Mouse (Mus musculus) midbrain, embryonic 16.5 days (tissue): ENCODE measurements around the gene Dse. TPM values are rescaled to one million over a fixed set of nuclear protein-coding genes. Genes with fewer than 3 reads are reported as not detected.

ENCODE experiments used
- ATAC-seq: fragments of 200-750 bp; cut with Nextera tagmentation; 2 replicates; pipeline ENCODE4 v1.8.0; 2017; ENCODE audit warnings: moderate TSS enrichment
- H3K27ac ChIP-seq: fragments of 300-500 bp; sonication (generic); 2 replicates; pipeline ENCODE4 v1.5.1; 2014; ENCODE audit warnings: mild to moderate bottlenecking, low read length, mixed read lengths
- H3K27me3 ChIP-seq: fragments of 300-500 bp; sonication (generic); 2 replicates; pipeline ENCODE4 v1.6.1; 2014; ENCODE audit warnings: low read depth, low read length, mixed read lengths; ENCODE audit not compliant: control insufficient read depth, insufficient read depth
- H3K36me3 ChIP-seq: fragments of 300-500 bp; sonication (generic); 2 replicates; pipeline ENCODE4 v1.6.1; 2014; ENCODE audit warnings: mild to moderate bottlenecking, low read length, moderate library complexity, mixed read lengths; ENCODE audit not compliant: control insufficient read depth, insufficient read depth
- H3K4me1 ChIP-seq: fragments of 300-500 bp; sonication (generic); 2 replicates; pipeline ENCODE4 v1.6.1; 2014; ENCODE audit warnings: mild to moderate bottlenecking, low read length, mixed read lengths; ENCODE audit not compliant: control insufficient read depth, insufficient read depth
- H3K4me2 ChIP-seq: fragments of 300-500 bp; sonication (generic); 2 replicates; pipeline ENCODE4 v1.6.1; 2014; ENCODE audit warnings: mild to moderate bottlenecking, low read length, mixed read lengths
- H3K4me3 ChIP-seq: fragments of 300-500 bp; sonication (generic); 2 replicates; pipeline ENCODE4 v1.5.1; 2014; ENCODE audit warnings: low read depth, mild to moderate bottlenecking, low read length, moderate library complexity, mixed read lengths
- H3K9ac ChIP-seq: fragments of 300-500 bp; sonication (generic); 2 replicates; pipeline ENCODE4 v1.6.1; 2014; ENCODE audit warnings: low read depth, low read length, mixed read lengths
- H3K9me3 ChIP-seq: fragments of 300-500 bp; sonication (generic); replicated peaks from 2 replicates; pipeline ENCODE4 v1.6.1; 2014; ENCODE audit warnings: mild to moderate bottlenecking, low read length, mixed read lengths; ENCODE audit not compliant: control insufficient read depth, poor library complexity, severe bottlenecking
- WGBS: fragments of 180-500 bp; shearing (Covaris S2); extraction: QIAGEN DNeasy Blood & Tissue Kit; methylation state at CpG from one replicate; pipeline ENCODE4 v1.1.7; 2014; 5-methylcytosine and 5-hydroxymethylcytosine counted together
- polyA plus RNA-seq: library from polyadenylated mRNA; unstranded; fragments of >200 nt; fragmentation: Nextera tagmentation; extraction: Ambion mirVana; gene quantifications from 2 replicates; pipeline ENCODE4 v1.2.1, GENCODE M21; 2015

Gene Dse
- polyA plus RNA-seq, 1 experiment from 2014 or later, result 6.1 TPM

DNA sequence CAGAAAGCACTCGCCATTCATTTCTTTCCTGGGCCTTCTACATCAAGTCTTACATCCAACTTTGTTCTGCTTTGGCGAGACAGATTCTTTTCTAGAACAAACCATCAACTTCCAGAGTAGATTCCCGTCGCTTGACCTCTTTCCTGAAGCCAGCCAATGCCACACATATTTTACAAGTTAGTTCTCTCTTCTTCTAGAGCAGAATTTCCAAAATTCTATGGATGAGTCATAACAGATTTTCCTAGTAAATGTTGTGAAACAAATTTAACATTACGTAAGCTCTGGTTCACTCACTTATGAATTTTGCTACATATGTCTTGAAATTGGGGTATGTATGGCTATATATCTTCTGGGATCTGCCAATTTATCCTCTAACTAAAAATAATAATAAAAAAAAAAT lies 13.0 kb downstream of the Dse start:
- H3K4me2 ChIP-seq, result no peak overlapping the region
- H3K27ac ChIP-seq, result no peak overlapping the region
- no peak for ATAC-seq
- no peak overlapping the region for H3K9ac ChIP-seq
- no peaks in the 10 kb centered on the region for H3K9me3 ChIP-seq
- no peaks in the 10 kb centered on the region for H3K36me3 ChIP-seq
- WGBS, result 90% methylated on average over 5 of the region's 5 CpGs
- no peaks in the 10 kb centered on the region for H3K4me1 ChIP-seq
- H3K27me3 ChIP-seq, result no peaks in the 10 kb centered on the region
- no peak overlapping the region for H3K4me3 ChIP-seq

DNA sequence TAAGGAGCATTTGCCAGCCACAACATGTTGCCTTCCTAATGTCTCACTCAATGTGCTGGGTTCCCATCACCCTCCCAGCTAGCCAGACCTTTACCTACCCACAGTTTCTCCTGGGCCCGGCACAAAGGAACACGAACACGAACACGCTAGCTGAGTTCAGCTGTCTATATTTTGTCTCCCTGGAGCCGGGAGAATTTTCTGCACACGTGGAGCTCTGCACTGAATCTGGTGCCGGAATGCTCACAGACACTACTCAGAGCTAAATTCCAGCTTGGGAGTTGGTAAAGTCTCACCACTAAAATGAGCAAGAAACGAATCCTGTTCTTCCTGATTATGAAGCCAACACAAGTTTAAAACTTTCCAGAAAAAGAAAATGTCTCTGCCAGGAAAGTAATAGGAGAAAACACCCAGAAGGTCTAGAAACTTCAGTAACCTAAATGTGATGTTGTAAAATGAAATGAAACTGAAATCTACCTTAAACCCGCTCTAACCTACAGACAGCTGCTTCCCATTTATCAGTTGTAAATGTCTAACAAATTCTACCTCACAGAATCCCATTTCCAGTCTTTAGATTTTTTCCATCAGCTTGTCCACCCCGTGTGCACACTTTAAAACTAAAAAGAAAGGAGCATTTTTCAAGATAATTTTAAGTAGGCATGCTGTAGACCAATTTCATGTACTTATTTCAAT lies 20.8 kb downstream of the Dse start:
- no peak for ATAC-seq
- WGBS, result 88% methylated on average over 10 of the region's 10 CpGs
- H3K4me3 ChIP-seq, result no peak overlapping the region
- H3K9ac ChIP-seq, result no peak overlapping the region
- H3K36me3 ChIP-seq, result no peaks in the 10 kb centered on the region
- no peaks in the 10 kb centered on the region for H3K9me3 ChIP-seq
- H3K4me2 ChIP-seq, result no peak overlapping the region
- no peaks in the 10 kb centered on the region for H3K27me3 ChIP-seq
- H3K27ac ChIP-seq, result no peak overlapping the region
- no peaks in the 10 kb centered on the region for H3K4me1 ChIP-seq

DNA sequence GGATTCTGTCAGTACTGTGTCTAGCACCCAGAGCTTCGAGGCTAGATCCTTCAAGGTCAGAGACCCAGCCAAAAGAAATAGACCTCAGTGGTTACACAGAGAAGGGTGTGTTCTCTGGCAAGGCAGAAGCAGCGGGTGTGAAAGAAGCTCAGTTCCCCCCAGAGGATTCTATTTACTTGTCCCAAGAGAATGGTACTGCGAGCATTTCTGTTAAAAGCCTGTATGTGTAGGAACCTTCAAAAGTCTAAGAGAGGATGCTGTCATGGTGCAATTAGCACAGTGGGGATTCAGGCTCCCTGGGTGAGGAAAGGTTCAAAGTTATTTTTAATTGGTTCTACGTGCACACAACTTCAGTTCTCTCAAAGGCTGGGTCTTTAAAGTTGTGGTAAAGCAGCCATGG lies 22.0 kb downstream of the Dse start:
- Histone ChIP-seq H3K9ac (no peak overlapping the region), H3K27me3 (no peaks in the 10 kb centered on the region), H3K27ac (no peak overlapping the region), H3K9me3 (no peaks in the 10 kb centered on the region), H3K4me1 (no peaks in the 10 kb centered on the region), H3K4me2 (no peak overlapping the region), H3K36me3 (no peaks in the 10 kb centered on the region), H3K4me3 (no peak overlapping the region)
- 40% methylated on average over 4 of the region's 4 CpGs for WGBS
- ATAC-seq, result no peak

DNA sequence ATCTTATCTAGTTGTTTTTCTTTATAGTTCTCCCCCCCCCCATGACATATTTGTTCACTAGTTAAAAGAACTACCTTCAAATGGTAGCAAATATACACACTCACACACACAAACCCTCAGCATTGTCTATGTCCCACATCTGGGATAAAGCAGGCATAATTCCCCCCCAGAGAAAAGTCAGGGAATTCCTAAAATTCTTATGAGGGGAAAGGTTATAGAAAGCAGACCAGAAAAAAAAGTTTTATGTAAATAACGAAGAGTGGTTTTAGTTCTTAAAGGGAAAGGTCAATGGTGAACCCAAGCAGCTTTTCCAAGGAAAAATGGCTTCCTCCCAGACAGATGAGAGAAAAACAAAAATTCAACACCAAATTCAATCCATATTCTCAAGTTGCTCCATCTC lies 22.6 kb downstream of the Dse start:
- no peak overlapping the region for H3K9ac ChIP-seq
- 66% methylated on average over 1 of the region's 1 CpGs for WGBS

DNA sequence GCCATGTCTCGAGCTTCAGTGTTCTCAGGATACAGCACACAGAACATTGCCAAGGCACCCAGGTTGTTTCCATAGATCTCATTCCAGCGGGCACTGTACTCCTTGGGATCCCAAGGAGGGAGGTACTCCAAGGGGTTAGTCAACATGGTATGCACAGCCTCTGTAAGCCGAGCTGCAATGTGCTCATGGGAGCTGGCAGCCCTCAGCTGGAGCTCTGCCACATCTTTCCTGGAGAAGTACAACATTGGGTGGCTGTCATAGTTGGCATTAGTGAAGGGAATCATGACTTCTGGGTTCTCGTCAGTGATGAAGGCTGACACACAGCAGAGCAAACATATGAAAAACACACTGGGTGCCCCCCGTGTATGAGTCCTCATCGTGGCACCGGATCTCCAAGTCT lies 23.8 kb downstream of the Dse start:
- H3K4me1 ChIP-seq, result no peaks in the 10 kb centered on the region
- H3K27ac ChIP-seq, result no peak overlapping the region
- no peaks in the 10 kb centered on the region for H3K36me3 ChIP-seq
- H3K4me3 ChIP-seq, result no peak overlapping the region
- no peak overlapping the region for H3K9ac ChIP-seq
- no peak overlapping the region for H3K4me2 ChIP-seq
- ATAC-seq, result no peak
- 87% methylated on average over 7 of the region's 7 CpGs for WGBS
- H3K9me3 ChIP-seq, result no peaks in the 10 kb centered on the region
- no peaks in the 10 kb centered on the region for H3K27me3 ChIP-seq

More for the DNA sequence above, 22.6 kb downstream of the Dse start:
- Histone ChIP-seq H3K9me3 (no peaks in the 10 kb centered on the region), H3K27me3 (no peaks in the 10 kb centered on the region), H3K27ac (no peak overlapping the region), H3K4me3 (no peak overlapping the region), H3K4me1 (no peaks in the 10 kb centered on the region), H3K36me3 (no peaks in the 10 kb centered on the region), H3K4me2 (no peak overlapping the region)
- ATAC-seq, result no peak

DNA sequence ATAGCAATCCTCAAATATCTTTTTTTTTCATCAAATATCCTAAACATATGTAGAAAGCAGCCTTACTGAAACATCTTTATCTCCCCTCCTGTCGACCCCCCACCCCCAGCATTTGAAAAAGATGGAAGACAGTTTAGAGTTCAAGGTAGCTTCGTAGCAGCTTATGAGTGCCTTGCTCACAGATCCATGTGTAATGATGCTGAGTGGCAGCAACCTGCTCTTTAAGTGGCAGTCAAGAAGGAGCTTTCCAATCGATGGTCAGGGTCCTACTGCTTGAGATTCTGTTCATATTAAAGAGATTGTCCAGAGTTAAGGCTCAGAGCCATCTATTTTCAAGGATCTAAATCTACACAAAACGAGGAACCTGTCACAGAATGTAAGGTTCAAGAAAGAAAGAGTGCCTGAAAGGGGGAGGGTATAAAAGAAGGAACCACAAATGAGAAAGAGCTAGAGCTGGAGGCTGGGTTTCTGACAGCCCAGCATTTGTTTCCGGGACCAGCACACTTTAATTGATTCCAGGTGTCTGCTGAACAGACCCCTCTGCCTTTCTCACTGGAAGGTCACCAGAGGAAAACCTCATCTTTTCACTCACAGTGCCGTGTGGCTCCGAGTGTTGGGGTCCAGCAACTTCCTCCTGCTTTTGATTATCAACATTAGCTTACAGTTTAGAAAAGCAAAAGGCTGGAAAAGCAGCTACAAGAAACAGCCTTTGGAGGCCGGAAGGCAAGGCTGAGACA lies 31.5 kb downstream of the Dse start:
- no peak overlapping the region for H3K27ac ChIP-seq
- no peak overlapping the region for H3K9ac ChIP-seq
- 68% methylated on average over 8 of the region's 8 CpGs for WGBS
- H3K36me3 ChIP-seq, result no peaks in the 10 kb centered on the region
- H3K4me2 ChIP-seq, result no peak overlapping the region
- H3K4me1 ChIP-seq, result no peaks in the 10 kb centered on the region
- ATAC-seq, result no peak
- no peaks in the 10 kb centered on the region for H3K27me3 ChIP-seq
- no peaks in the 10 kb centered on the region for H3K9me3 ChIP-seq
- H3K4me3 ChIP-seq, result no peak overlapping the region

DNA sequence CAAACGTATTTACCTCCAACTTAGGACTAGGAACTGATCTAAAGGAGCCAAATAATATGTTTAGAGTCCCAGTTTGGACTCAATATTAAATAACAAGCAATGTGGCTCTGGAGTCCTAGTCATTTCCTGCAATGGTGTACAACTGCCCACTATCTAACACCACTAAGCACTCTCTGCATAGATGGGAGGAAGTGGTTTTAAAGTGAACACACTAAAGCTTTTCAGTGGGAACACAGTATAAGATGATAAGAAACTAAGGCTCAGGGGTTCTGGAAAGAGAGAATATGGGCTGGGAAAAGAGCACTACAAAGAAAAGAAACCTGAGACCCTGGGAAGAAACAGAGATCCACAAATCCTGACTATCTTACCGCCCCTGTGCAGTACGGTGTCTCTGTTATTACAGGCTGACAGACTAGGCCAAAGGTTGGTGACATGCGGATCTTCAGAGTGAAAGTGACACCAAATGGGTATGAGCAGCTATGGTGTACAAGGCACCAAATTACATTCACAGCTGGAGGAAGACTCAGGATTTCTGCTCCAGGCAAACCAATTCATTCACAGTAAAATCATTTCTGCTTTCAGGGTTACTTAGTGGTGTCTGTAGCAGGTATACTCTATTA lies 34.7 kb downstream of the Dse start:
- H3K9me3 ChIP-seq, result no peaks in the 10 kb centered on the region
- H3K4me3 ChIP-seq, result no peak overlapping the region
- no peak for ATAC-seq
- H3K9ac ChIP-seq, result no peak overlapping the region
- no peaks in the 10 kb centered on the region for H3K36me3 ChIP-seq
- no peak overlapping the region for H3K4me2 ChIP-seq
- no peaks in the 10 kb centered on the region for H3K4me1 ChIP-seq
- 84% methylated on average over 4 of the region's 4 CpGs for WGBS
- H3K27ac ChIP-seq, result no peak overlapping the region
- H3K27me3 ChIP-seq, result no peaks in the 10 kb centered on the region

DNA sequence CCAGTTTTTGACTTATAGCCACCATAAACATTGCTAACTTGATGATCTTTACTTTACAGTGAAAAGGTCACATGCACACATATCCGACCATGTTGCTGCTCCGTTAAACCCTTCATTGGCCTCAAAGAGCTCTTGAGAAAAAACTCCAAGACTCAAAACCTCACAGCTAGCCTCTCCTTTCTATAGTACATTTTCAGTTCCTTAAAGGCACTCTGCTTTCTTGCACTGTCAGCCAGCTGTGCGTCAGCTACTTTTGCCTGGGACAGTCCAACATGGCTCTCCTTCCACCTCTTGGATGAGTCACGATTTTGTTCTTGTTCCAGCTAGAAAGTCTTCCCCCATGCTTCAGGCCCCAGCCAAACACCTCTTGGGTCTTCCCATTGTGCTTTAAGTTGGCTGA lies 35.9 kb downstream of the Dse start:
- Histone ChIP-seq H3K27me3 (no peaks in the 10 kb centered on the region), H3K4me3 (no peak overlapping the region), H3K9ac (no peak overlapping the region), H3K4me1 (no peaks in the 10 kb centered on the region), H3K36me3 (no peaks in the 10 kb centered on the region), H3K4me2 (no peak overlapping the region), H3K9me3 (no peaks in the 10 kb centered on the region), H3K27ac (no peak overlapping the region)
- ATAC-seq, result no peak
- 93% methylated on average over 4 of the region's 4 CpGs for WGBS

DNA sequence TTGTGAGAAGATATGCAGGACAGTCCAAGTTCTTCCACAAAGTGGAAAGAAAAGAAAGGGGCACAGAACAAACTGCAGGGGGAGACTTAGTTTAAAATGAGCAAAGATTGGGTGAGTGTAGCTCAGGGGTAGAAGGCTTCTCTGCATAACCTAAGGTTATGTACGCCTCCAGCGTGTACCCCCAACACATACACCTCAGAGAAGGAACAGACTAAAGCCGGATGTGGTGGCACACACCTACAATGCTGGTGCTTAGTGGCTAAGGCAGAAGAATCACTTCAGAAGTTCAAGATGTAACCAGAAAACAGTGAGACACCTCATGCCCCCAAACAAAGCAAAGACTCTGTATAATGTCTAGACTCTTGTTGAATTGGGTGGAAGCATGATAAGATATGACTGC lies 36.3 kb downstream of the Dse start:
- no peaks in the 10 kb centered on the region for H3K27me3 ChIP-seq
- H3K36me3 ChIP-seq, result no peaks in the 10 kb centered on the region
- no peak overlapping the region for H3K4me3 ChIP-seq
- H3K9ac ChIP-seq, result no peak overlapping the region
- H3K4me2 ChIP-seq, result no peak overlapping the region
- H3K27ac ChIP-seq, result no peak overlapping the region
- ATAC-seq, result no peak
- WGBS, result 92% methylated on average over 3 of the region's 3 CpGs
- H3K9me3 ChIP-seq, result no peaks in the 10 kb centered on the region
- H3K4me1 ChIP-seq, result no peaks in the 10 kb centered on the region
